Mouse (Mus musculus) CD4-positive, CD25-positive, alpha-beta regulatory T cell, adult 2 months (primary cell): ENCODE measurements around the gene Fbxo31.
A peak's percentile ranks its signal among the peaks of the same experiment; 100 is the strongest.
"Not testable (repeated sequence)": the region's sequence is repeated elsewhere in the genome, so short reads cannot be mapped to it uniquely, and the experiment has no call there.

Source experiments
- DNase-seq: peaks from one replicate; pipeline ENCODE4 v3.0.0-alpha.2; 2012; ENCODE audit warnings: low read depth, low spot score

Fbxo31 gene

DNA sequence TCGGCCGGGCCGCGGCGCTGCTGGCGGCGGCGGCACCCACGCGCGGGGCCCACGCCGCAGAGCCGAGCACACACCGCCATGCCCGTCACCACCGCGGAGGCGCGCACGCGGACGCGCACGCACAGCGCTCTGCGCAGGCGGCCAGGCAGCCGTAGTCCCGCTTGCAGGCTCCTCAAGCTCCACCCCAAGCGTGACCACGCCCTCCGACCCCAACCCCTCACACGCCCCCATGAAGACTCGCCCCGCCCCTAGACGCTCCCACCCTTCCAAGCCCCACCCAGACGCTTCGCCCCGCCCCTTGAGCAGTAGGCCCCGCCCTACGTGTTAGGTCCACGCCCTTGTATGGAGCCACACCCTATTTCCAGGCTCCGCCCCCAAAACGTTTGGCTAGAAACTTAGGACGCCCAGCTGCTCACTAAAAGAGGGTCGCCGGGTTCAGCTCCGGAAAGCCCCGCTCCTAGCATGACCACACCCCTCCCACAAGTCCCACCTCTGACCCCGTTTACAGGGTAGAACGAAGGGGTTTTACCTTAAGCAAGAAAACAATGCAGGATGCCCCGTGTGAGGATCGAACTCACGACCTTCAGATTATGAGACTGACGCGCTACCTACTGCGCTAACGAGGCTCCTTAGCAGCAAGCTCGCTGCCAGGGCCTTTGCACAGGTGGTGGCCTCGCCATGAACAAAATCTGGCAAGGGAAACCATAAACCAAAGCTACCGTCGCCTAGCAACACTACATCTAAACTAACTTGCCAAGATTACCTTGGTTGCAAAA is at the start of gene Fbxo31:
TSS of gene Fbxo31 (minus strand) at position 131 of the 776 bp plus-strand sequence.
- DNase-seq = peak; percentile 97

DNA sequence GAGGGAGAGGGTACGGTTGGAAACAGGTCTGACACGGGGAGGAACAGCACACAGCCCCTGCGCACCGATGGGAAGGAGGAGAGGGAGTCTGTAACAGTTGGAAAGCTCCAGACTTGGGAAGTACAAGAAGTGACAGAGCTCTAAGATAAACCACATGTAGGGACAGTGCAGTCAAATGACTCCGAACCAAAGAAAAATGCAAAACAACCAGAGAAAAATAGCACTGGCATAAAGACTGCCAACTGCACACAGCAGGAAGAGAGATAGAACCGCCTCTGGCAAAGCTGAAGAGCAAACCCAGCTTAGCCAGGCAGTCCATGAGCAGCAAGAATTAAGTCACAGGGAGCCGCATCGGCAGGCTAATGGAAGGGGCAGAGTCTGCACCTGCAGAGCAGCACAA is 44.4 kb upstream of the Fbxo31 start:
- no peak for DNase-seq

DNA sequence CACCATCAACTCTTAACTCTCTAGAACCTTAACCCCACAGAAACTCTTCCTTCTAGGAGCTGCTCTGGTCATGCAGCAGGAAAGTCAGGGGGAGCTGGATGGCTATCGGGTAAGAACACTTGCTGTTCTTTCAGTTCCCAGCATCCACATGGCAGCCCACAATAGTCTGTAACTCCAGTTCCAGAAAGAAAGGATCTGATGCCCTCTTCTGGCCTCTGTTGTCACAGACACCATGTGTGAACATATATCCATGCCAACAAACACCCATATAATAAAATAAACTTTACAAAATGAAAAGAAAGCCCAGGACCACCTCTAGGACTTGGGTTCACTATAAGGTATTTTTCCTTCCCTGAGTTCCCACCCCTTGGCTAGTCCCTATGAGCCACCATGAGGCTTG is 43.3 kb upstream of the Fbxo31 start:
- no peak for DNase-seq

DNA sequence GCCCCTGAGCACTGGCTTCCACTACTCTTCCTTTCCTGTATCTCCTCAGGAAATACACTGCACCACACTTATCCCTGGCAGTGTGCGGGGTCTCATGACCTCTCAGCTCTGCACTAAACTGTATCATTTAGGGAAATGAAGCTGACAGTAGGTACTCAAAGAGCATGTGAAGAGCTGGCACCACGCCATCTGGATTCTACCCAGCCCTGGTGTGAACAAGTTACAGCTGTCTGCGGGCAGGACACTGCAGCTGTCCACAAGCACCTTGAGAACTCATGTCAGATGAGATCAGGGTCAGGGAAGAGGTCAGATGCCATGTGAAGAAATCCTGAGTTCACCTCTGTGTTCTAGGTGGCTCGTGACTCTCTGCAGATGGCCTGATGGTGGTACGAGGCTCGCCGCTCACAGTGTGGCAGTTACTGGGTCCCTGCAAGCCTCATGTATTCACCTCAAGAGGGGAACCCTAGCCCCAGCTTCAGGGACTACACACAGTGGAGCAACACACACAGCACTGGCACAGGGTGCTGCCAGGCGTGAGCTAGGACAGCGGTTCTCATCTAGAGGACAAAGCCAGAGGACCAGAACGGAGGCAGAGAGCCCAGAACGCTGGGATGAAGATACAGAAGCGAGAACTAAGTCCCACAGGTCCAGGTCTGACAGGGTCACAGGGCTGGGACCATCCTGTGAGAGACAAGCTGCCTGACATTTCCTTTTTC is 42.4 kb upstream of the Fbxo31 start:
- DNase-seq = no peak

DNA sequence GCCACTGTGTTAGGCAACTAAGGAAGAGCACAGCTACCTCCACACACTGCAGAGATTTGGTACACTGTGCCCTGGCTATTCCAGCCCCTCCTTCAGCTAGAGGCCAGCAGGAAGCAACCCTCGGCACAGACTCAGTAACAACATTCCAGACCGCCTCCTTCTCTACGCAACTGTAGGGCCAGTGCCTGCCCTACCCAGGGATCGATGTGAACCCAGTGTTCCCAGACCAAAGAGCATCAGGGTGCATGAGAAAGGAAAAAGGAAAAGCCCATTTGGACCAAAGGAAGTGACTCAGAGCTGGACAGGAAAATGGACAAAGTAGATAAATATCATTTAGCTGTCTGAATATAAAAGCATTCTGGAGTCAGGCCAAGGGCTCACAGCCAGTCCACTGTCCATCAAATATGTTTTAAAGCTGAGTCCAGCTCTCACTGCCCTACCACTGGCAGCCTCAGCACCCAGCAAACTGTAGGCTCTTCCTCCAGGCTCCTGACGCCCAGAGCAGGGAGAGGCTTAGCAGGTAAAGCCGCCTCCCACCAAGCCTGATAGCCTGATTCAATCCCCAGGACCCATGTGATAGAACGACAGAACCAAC is 40.9 kb upstream of the Fbxo31 start:
- DNase-seq = no peak

DNA sequence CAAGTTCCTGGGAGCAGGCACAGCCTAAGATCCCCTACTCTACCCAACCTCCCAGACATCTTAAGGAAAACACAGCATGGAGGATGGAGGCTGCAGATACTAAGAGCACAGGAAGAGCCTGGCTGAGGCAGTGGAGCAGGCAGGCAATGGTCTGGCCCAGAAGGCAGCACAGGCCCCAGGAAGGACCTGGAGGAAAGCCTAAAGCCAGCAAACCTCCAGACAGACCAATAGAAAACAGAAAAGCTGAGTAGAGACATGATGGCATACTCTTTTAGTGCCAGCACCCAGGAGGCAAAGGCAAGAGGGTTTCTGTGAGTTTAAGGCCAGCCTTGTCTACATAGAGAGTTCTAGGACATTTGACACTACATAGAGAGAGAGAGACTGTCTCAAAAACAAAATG is 34.8 kb upstream of the Fbxo31 start:
- no peak for DNase-seq

DNA sequence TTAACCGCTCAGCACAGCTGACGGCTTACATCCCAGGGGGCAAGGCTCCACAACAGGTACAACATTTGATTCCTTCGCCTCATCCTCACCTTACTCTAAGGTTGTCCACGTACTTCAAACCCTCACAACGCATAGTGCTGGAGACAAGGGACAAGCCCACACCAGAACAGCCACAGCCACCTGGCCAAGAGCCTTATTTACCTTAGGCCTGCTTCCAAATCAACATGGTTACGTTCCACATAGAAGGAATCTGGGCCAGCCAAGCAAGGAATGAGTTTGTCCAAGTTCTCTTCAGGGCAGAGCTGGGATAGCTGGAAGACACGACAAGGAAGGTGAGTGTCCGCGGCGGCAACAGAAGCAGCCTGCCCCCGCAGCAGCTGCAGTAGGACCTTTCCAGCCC is 31.3 kb upstream of the Fbxo31 start:
- DNase-seq = no peak

DNA sequence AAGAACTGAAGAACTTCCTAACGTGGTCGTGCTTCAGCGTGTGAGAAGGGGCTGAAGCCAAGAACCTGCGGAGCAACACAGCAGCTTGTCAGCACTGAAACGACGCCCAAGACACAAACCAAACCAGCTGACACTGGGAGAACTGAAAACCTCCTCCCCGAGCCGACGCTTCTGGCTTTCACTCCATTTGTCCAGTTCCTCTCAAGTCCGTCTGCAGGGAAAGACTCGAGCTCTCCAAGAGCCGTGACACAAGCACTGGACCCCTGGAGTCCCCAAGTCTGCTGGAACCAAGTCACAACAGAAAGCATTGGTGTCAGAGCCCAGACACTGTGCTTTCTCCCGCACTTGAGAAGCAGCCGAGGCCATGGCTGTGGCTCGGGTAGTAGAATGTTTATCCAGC is 30.6 kb upstream of the Fbxo31 start:
- no peak for DNase-seq

DNA sequence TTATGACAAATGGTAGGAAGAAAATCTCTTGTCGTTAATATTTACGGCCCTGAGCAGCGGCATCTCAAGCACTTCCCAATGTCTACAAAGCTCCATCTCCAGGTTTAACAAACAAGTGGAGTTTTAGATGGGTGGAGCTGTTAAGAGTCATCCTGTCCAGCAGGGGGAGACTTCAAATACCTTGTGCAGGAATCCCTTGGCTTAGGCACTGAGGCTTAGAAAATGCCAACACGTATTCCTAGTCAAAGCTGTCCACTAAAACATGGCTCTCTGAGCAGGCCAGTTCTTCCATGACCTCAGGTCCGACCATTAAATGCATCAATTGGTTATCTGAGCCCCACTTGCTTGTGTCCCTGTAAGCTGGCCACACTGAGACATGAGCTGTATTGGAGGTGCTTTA is 29.1 kb upstream of the Fbxo31 start:
- peak; percentile 37 for DNase-seq

DNA sequence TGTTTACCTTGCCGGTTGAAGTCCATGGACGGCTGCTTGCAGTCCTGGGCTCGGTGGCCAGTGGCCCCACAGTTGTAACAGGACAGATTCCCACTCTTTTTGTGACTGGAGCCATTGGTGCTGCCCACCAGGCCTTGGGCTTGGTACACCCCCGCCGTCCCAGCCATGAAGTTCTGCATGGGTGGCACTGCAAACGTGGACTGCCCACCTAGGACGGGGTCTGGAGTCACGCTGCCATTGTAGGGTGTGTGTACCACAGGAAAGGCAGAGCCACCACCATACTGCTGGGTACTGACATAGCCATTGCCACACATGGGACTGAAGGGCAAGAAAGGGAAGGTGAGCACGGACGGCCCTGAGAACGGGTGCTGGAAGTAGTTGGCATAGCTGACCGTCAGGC is 25.2 kb upstream of the Fbxo31 start:
- no peak for DNase-seq

DNA sequence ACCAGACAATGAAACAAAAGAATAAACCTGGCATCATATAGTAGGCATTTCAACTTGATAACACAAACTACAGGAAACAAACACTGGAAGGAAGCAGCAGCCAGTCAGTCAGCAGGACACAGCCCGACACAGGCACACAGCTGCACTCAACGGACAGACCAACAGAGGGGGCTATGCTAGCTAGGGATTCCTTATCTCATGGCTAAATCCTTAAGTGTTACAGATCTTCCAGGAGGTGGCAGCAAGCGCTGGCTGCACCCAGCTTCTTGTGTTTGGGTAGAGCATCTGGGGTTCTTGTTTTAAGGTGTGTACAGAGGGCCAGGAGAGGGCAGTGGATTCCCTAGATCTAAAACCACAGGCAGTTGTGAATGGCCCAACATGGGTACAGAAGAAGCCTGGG is 24.3 kb upstream of the Fbxo31 start:
- peak; percentile 74 for DNase-seq

DNA sequence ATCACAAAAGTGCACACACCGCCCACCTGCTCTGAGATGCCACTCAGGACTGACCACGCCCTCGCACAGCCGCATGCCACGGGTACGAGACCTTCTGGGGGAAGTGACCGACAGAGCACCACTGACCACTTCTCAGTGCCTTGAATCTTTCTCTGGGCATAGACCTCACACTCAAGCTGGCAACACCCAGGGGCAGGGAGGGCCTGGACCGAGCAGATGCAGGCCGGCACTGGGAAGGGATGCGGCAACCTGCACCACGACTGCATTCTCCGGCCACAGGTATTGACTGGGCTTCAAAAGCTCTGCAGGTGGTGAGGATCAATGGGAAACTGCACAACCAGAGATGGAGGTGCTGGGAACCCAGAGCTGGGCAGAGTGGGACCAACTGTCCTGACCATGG is 23.8 kb upstream of the Fbxo31 start:
- DNase-seq = no peak

DNA sequence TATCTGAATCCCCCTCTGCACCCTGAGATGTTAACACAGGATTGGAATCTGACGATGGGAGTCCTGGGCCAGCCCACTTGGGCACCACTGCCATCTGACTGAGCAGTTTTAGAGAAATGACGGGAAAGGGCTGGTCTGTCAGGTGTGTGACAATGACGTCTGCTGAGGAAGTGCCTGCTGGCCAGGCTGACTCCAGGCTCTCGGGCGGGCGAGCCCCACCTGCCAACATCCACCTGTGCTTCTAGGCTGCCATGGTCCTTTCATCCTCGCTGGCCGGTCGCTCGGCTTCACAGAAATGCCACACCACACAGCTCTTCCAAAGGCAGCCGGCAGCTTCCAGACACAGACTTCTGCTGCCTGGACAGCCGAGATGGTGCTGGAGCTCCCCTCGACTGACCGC is 21.2 kb upstream of the Fbxo31 start:
- DNase-seq = no peak

DNA sequence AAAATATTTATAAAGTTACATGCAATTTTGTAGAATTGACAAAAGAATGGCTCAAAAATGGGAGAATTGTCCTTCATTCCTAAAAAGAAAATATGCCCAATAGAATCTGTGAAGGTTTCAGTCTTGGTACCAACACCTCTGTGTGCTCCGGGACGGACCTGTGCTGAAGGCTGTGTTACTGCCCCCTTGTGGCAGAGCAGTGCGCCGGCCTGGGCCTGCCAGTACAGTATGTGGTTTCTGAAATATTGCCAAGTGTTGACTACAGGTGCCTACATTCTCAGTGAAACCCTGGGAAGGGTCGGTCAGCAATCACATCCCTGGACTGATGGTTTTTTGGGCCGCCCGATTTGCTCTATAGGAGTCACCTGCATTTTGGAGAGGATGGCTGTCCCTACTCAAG is 20.3 kb upstream of the Fbxo31 start:
- peak; percentile 91 for DNase-seq

DNA sequence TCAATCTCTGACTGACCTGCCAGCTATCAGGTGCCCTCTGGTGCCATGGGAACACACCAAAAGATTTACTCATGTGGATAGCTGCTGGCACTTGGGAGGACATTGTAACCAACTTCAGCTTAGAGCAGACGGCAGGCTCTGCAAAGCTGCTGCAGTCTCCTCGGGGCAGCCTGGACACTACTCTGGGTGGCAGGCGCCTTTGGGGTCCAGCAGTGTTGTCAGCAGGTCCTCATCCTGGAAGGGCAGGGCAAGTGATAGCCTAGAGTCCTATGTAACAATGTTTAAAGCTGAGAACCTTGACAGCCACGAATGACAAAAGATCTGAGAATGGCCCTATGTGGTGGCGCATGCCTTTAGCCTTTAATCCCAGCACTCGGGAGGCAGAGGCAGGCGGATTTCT is 19.6 kb upstream of the Fbxo31 start:
- no peak for DNase-seq

DNA sequence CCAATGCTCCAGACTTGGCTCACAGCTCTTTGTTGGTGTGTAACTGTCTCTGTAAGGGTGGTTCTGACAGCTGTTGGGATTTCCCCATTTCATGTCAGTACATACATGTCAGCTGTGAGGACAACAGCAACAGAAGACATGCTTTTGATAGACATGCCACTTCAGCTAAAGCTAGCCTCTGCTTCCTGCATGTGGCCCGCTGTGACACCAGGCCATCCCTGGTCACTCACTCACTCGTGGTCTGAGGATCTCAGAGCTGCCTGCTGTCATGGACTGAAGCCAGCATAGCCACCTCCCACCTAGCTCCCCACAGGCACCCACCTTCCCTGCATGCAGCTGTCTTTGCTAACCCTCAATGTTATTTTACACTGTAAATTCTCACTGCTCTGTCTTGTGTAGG is 18.9 kb upstream of the Fbxo31 start:
- not testable (repeated sequence) for DNase-seq

DNA sequence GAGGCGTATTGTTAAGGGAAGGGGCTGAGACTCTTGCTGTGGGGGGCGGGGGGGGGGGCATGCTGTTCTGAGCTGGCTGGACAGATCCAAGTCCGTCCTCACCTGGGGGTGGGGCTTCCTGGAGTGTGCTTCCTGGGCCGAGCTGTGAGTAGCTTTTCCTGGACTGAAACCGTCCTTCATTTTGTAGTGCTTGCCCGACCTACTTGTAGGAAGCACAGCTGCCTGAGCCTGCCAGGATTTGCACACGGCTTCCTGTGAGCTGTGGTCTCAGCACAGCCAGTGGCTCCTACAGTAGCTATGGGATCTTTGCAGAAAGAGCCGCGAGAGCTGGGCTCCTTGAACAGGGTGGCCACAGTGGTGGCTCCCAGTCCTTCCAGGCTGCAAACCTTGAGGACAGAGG is 15.4 kb upstream of the Fbxo31 start:
- DNase-seq = no peak

DNA sequence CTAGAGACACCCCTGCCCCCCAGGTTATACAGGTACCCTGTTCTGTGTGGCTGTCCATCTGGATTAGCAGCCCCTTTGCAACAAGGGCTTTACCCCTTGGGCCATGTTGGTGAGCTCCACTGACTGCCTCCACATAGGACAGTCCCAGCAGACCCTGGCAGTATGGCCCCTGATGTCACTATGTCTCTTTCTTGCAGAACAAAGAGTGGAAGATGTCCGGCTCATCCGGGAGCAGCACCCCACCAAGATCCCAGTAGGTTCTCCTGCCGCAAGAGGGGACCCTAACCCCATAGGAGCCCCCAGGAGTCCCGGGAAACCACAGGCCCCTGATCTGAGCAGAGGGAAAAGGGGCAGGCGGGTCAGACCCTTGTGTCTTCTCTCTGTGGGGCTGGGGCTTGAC is 14.7 kb upstream of the Fbxo31 start:
- DNase-seq = no peak

DNA sequence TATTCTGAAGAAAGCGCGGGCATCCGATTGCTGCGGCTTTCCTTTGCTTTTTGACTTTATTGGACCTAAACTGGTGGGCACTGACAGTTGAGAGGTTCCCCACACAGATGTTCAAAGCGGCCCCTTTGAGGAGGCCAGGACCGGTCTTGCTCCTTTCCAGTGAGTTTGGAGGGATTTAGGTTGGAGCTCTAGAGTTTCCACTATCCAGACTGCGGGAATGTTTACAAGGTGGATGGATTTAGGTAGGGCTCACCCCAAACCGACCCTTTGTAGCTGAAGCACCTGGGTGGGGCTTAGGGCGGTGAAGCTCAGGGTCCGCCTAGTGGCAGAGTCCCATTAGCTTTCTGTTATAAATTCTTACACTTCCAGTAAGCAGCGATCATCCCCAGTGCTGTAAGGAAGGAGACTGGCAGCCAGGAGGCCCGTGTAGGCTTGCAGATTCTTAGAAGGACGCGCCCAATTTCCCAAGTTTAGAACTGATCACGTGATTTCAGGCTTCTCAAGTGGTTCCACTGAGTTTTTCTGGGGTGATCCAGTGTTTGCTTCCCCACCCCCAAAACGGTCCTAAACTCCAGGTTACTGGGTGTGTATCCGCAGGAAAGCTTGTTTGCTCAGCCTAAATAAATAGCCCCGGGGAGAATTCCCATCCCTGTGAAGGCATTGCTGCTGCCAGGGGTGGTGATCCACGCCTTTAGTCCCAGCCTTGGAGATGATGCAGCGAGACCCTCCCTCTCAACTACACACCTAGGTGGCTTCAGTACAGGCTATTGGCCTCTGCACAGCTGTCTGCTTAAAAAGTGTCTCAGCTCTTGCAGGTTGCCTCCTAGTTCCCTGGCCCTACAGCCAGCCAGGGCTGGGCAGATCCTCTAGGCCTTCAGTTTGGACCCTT is 12.8 kb upstream of the Fbxo31 start:
- peak; percentile 77 for DNase-seq

DNA sequence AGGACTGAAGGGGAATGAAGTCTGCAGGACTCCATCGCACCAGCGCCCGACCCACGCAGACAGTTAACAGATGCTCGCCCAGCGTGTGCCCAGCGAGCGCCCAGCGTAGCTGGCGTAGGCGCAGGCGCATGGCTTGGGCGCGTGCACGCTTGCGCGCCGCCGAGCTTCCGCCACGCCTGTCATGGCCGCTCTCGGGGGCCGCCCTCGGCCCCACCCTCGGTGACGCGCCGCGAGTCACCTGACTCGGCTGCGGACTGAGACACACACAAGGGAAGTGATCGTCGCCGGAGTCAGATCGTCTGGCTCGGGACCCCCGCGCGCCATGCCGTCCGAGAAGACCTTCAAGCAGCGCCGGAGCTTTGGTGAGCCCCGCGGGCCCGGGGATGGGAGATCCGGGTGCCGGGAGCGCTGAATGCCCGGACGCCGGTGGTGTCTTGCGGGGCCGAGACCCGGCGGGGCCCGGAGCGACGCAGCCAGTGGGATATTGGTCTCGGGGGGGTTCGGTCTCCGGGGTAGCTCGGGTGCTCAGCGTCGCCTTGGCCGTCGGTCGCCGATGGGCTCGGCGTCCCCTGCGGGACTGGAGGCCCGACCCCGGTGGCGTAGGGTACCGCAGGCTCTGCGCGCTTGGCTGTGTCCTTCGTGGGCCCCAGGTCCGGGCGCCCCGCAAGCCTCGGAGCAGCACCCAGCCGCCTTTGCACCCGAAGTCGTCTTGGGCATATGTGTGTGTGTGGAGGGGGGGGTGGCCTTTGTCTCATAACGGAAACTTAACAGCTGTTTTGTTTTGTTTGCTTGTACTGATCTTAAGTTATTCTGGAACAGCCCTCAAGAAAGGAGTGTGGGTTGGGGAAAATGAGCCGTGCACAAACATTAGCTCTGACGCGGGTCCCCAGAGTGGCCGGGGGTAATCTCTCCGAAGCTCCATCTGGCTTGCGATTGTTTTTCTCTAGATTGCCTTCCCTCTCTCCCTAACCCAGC is 11.9 kb upstream of the Fbxo31 start, which contains the start of gene Map1lc3b:
TSS of gene Map1lc3b (plus strand) at position 159 of the 975 bp plus-strand sequence.
- peak; percentile 97 for DNase-seq
